Mouse (Mus musculus): ENCODE data around the gene Olfr904.
"Not testable (repeated sequence)": the region's sequence is repeated elsewhere in the genome, so short reads cannot be mapped to it uniquely, and the experiment has no call there.

The Olfr904 gene

GRCm38 (mm10) chr9:38462844-38463243, at the start of gene Olfr904:
Gene Olfr904, plus strand, starts transcription at chr9:38463144.
- no peak for DNase-seq (ENCODE audit: low spot score in 2 of 2)

- not testable (repeated sequence) for DNase-seq (ENCODE audit: low spot score in 2 of 2)
These were observed 49.4 kb upstream of the Olfr904 start for GRCm38 (mm10) chr9:38413502-38413901.

- no peak for DNase-seq (ENCODE audit: low spot score in 2 of 2)
These were observed 39.1 kb upstream of the Olfr904 start for GRCm38 (mm10) chr9:38423801-38424200.

- no peak for DNase-seq (ENCODE audit: low spot score in 2 of 2)
These were observed 35.9 kb upstream of the Olfr904 start for GRCm38 (mm10) chr9:38427026-38427425.

- DNase-seq (ENCODE audit: low spot score in 2 of 2) = no peak
These were observed 33.8 kb upstream of the Olfr904 start, which contains the start of gene Olfr901 for GRCm38 (mm10) chr9:38429155-38429554. Gene Olfr901, plus strand, starts transcription at chr9:38429455.

GRCm38 (mm10) chr9:38447352-38447751, 15.6 kb upstream of the Olfr904 start, which contains the start of gene Olfr902:
Gene Olfr902, plus strand, starts transcription at chr9:38447652.
- DNase-seq (ENCODE audit: low spot score in 2 of 2) = no peak

GRCm38 (mm10) chr9:38470807-38471206, 7.9 kb downstream of the Olfr904 start, which contains the start of gene Olfr905:
Gene Olfr905, plus strand, starts transcription at chr9:38471107.
- DNase-seq (ENCODE audit: low spot score in 2 of 2) = no peak

GRCm38 (mm10) chr9:38486785-38487184, 23.8 kb downstream of the Olfr904 start, which contains the start of gene Olfr906:
Gene Olfr906, plus strand, starts transcription at chr9:38487085.
- no peak for DNase-seq (ENCODE audit: low spot score in 2 of 2)

- DNase-seq (ENCODE audit: low spot score in 2 of 2) = no peak
These were observed 32.6 kb downstream of the Olfr904 start, which contains the start of gene Olfr907 for GRCm38 (mm10) chr9:38495501-38495900. Gene Olfr907, plus strand, starts transcription at chr9:38495801.

GRCm38 (mm10) chr9:38512353-38512752, 49.4 kb downstream of the Olfr904 start:
- DNase-seq (ENCODE audit: low spot score in 2 of 2) = no peak

Measured in urinary bladder, postnatal 36 days (tissue).